Mouse (Mus musculus): ENCODE results near the gene Cstf1.

Cstf1 gene

DNA sequence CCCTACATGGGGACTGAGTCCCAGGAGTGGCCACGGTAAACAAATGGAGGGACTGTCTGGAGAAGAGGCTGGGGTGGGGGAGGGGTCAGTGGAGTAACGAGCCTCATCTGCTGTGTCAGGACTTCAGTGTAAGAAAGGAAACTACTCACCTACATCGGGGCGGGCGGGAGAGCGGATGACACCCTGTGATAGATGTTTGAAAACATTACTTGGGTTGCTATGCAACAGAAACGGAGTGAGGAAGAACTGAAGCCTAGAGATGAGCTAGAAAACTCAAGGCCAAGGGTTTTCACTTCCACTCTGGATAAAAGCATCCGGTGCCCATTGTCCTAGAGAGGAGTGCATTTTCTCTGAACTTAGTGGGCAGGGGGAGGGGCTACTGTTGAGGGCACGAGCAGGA is 29.4 kb downstream of the Cstf1 start:
- H3K9me3 ChIP-seq (ENCODE audit: low read length), result no peaks in the 10 kb centered on the region
- TF ChIP-seq NANOG (IDR thresholded peaks at IDR 0.05; ENCODE audit: borderline replicate concordance, low read length) (no peak), POU5F1 (IDR thresholded peaks at IDR 0.05; ENCODE audit: borderline replicate concordance, low read length) (no peak), CTCF (conservative IDR thresholded peaks at IDR 0.05; ENCODE audit: low read length) (no peak)
- H3K27me3 ChIP-seq (ENCODE audit: insufficient read depth, low read length), result 0 out of 2 replicates have a peak, but pooled peaks cover 2% of the 10 kb centered on the region
- H3K36me3 ChIP-seq (ENCODE audit: insufficient read depth, low read length), result no peaks in the 10 kb centered on the region
- H3K4me3 ChIP-seq (replicated peaks; ENCODE audit: low read length), result 0 out of 2 replicates have a peak overlapping the region, but pooled peaks have one; percentile 7
- H3K4me1 ChIP-seq (replicated peaks; ENCODE audit: low read depth, low read length), result peaks cover 73% of the 10 kb centered on the region

DNA sequence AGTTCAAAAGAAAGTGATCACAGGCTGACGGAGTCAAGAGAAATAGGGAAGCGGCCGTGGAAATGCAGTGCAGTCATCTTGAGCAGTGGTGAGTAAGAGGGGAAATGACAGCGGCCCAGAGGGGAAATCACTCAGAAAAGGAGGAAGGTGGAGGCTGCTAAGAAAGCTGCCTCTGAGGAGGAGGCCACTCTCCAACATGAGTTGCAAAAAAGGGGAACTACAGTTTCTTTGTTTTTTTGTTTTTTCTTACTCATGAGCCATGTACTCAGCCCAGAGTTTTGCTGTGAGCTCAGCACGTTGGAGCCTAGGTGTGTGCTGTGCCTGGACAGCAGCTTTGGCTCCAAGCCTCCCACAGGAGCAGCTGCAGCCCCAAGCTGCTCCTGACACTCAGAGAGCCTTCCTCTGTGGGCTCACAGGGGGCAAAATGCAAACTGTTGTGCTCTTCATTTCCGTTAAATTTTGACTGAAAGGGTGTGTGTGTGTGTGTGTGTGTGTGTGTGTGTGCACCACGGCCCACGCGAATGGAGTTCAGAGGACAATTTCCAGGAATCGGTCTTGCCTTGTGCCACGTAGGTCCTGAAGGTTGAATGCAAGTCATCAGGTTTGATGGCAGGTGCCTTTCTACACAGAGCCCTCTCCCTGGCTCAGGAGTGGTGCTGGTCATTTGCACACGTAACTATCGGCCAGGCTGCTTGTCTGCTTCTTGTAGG is 30.8 kb downstream of the Cstf1 start:
- TF ChIP-seq NANOG (IDR thresholded peaks at IDR 0.05; ENCODE audit: borderline replicate concordance, low read length) (no peak), CTCF (conservative IDR thresholded peaks at IDR 0.05; ENCODE audit: low read length) (no peak), POU5F1 (IDR thresholded peaks at IDR 0.05; ENCODE audit: borderline replicate concordance, low read length) (no peak)
- 0 out of 2 replicates have a peak, but pooled peaks cover 2% of the 10 kb centered on the region for H3K27me3 ChIP-seq (ENCODE audit: insufficient read depth, low read length)
- no peaks in the 10 kb centered on the region for H3K36me3 ChIP-seq (ENCODE audit: insufficient read depth, low read length)
- no peak overlapping the region for H3K4me3 ChIP-seq (replicated peaks; ENCODE audit: low read length)
- H3K9me3 ChIP-seq (ENCODE audit: low read length), result no peaks in the 10 kb centered on the region
- H3K4me1 ChIP-seq (replicated peaks; ENCODE audit: low read depth, low read length), result peaks cover 61% of the 10 kb centered on the region

DNA sequence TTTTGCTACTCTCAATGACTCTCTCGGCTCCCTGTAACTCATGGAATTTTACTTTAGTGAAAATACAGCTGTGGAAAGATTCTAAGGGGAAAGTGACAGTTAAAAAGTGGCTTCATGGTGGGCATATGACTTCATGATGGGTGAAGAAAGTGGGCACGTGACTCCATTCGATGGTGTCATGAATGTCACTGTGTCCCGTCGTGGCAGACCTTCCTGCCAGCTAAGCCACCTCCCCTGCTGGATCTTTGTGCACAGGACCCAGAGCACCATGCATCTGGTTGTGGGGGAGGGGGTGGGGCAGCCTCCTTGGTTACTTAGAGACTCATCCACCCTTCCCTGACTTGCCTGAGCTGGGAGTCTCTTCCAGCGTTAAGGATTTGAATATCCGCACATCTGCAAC is 33.8 kb downstream of the Cstf1 start:
- TF ChIP-seq POU5F1 (IDR thresholded peaks at IDR 0.05; ENCODE audit: borderline replicate concordance, low read length), result no peak
- TF ChIP-seq CTCF (conservative IDR thresholded peaks at IDR 0.05; ENCODE audit: low read length), result no peak
- no peak for TF ChIP-seq NANOG (IDR thresholded peaks at IDR 0.05; ENCODE audit: borderline replicate concordance, low read length)

DNA sequence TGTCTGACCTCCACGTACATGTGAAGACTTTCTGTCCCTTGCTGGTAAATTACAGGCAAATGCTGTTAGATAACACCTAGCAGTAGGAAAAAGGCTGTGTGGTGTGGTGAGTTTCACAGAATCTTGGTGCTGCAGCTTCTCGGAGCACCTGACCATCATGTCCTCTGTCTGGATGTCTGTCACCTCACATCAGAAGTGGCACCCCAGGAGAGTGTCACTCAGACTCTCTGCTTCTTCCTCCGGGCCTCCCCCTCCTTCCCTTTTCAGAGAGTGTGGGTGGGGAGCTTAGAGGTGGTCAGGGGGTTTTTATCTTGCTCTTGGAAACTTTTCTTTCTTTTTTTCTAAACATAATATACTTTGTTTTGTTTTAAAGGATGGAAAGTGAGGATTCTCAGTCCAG is 34.5 kb downstream of the Cstf1 start:
- TF ChIP-seq NANOG (IDR thresholded peaks at IDR 0.05; ENCODE audit: borderline replicate concordance, low read length) (no peak), POU5F1 (IDR thresholded peaks at IDR 0.05; ENCODE audit: borderline replicate concordance, low read length) (no peak), CTCF (conservative IDR thresholded peaks at IDR 0.05; ENCODE audit: low read length) (no peak)
- Histone ChIP-seq H3K9me3 (ENCODE audit: low read length) (no peaks in the 10 kb centered on the region), H3K27me3 (ENCODE audit: insufficient read depth, low read length) (0 out of 2 replicates have a peak, but pooled peaks cover 2% of the 10 kb centered on the region), H3K36me3 (ENCODE audit: insufficient read depth, low read length) (no peaks in the 10 kb centered on the region), H3K4me3 (replicated peaks; ENCODE audit: low read length) (no peak overlapping the region), H3K4me1 (replicated peaks; ENCODE audit: low read depth, low read length) (peaks cover 32% of the 10 kb centered on the region)

More for the DNA sequence above, 33.8 kb downstream of the Cstf1 start:
- H3K36me3 ChIP-seq (ENCODE audit: insufficient read depth, low read length), result no peaks in the 10 kb centered on the region
- 0 out of 2 replicates have a peak, but pooled peaks cover 2% of the 10 kb centered on the region for H3K27me3 ChIP-seq (ENCODE audit: insufficient read depth, low read length)
- H3K9me3 ChIP-seq (ENCODE audit: low read length), result no peaks in the 10 kb centered on the region
- no peak overlapping the region for H3K4me3 ChIP-seq (replicated peaks; ENCODE audit: low read length)
- H3K4me1 ChIP-seq (replicated peaks; ENCODE audit: low read depth, low read length), result peaks cover 40% of the 10 kb centered on the region

DNA sequence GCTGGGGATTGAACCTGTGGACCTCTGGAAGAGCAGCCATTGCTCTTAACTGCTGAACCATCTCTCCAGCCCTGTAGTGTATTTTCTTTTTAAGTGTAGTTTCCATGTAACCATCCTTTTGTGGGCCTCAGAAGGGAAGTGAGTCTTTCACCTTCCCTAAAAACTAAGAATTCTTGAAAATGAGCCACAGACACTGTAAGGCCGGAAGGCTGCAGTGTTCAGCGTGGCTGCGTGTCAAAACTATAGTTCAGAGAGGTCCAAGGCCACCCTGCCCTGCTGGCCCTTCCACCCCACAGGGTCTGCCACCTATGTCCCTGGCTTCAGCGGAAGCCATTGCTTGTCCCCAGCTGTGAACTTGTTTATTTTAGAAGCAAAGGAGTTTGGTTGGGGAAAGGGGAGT is 35.7 kb downstream of the Cstf1 start:
- peaks cover 27% of the 10 kb centered on the region for H3K4me1 ChIP-seq (replicated peaks; ENCODE audit: low read depth, low read length)
- TF ChIP-seq POU5F1 (IDR thresholded peaks at IDR 0.05; ENCODE audit: borderline replicate concordance, low read length) (no peak), NANOG (IDR thresholded peaks at IDR 0.05; ENCODE audit: borderline replicate concordance, low read length) (no peak), CTCF (conservative IDR thresholded peaks at IDR 0.05; ENCODE audit: low read length) (no peak)
- no peak overlapping the region for H3K4me3 ChIP-seq (replicated peaks; ENCODE audit: low read length)
- H3K36me3 ChIP-seq (ENCODE audit: insufficient read depth, low read length), result no peaks in the 10 kb centered on the region
- 0 out of 2 replicates have a peak, but pooled peaks cover 2% of the 10 kb centered on the region for H3K27me3 ChIP-seq (ENCODE audit: insufficient read depth, low read length)
- H3K9me3 ChIP-seq (ENCODE audit: low read length), result no peaks in the 10 kb centered on the region

DNA sequence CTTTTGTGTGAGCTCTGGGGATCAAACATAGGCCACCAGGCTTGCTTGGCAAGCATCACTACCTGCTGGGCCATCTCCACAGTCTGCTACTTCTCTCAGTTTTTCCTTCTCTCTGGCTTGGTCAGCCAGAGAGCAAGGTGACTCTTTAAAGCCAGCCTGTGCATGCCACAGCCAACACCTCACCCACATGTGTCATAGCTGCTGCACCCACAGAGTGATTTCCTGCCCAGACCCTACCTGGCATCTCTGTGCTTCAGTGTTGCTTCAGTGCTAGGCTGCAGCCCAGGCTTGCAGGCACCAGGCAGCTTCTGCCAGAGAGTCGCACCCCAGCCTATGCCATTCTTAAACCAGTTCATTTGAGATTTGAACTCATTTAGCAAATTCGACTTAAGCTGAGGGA is 37.0 kb downstream of the Cstf1 start:
- TF ChIP-seq NANOG (IDR thresholded peaks at IDR 0.05; ENCODE audit: borderline replicate concordance, low read length), result no peak
- no peak for TF ChIP-seq POU5F1 (IDR thresholded peaks at IDR 0.05; ENCODE audit: borderline replicate concordance, low read length)
- TF ChIP-seq CTCF (conservative IDR thresholded peaks at IDR 0.05; ENCODE audit: low read length), result no peak
- no peak overlapping the region for H3K4me3 ChIP-seq (replicated peaks; ENCODE audit: low read length)
- H3K9me3 ChIP-seq (ENCODE audit: low read length), result no peaks in the 10 kb centered on the region
- H3K36me3 ChIP-seq (ENCODE audit: insufficient read depth, low read length), result no peaks in the 10 kb centered on the region
- H3K4me1 ChIP-seq (replicated peaks; ENCODE audit: low read depth, low read length), result peaks cover 33% of the 10 kb centered on the region
- 0 out of 2 replicates have a peak, but pooled peaks cover 2% of the 10 kb centered on the region for H3K27me3 ChIP-seq (ENCODE audit: insufficient read depth, low read length)

DNA sequence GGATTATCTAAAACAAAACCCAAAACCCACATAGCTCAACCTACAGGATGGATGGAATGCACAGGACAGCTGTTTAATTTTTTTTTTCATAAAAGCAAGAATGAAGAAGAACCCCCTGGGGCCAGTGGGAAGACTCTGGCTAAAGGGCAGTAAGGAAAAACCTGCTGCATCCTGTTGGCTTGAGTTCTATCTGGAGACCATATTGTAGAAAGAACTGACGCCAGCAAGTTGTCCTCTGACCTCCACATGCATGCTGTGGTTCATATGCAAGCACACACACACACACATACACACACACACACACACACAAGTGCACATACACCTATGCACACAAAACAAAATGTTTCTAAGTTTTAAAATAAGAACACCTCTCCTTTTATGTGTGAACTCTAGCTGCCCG is 40.2 kb downstream of the Cstf1 start:
- TF ChIP-seq NANOG (IDR thresholded peaks at IDR 0.05; ENCODE audit: borderline replicate concordance, low read length) (no peak), CTCF (conservative IDR thresholded peaks at IDR 0.05; ENCODE audit: low read length) (no peak), POU5F1 (IDR thresholded peaks at IDR 0.05; ENCODE audit: borderline replicate concordance, low read length) (no peak)

DNA sequence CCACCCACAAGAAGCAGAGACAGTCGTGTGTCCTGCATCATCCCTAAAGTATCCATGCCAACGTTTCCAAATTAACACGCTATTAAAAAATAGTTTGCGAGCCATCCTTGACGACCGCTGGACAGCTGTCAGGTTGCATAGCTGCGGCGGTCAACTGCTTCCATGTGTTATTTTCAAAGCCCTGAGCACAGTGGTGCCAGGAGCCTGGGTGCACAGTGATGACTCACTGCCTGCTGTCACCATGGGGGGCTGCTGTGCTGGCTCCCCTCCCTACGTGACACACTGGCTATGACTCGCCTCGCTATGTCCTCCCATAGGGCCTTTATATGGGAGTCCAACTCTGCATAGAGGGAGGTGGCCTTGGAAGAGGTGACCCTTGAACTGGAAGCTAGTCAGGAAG is 40.6 kb downstream of the Cstf1 start:
- Histone ChIP-seq H3K4me3 (replicated peaks; ENCODE audit: low read length) (no peak overlapping the region), H3K36me3 (ENCODE audit: insufficient read depth, low read length) (0 out of 2 replicates have a peak, but pooled peaks cover 2% of the 10 kb centered on the region), H3K27me3 (ENCODE audit: insufficient read depth, low read length) (no peaks in the 10 kb centered on the region), H3K9me3 (ENCODE audit: low read length) (no peaks in the 10 kb centered on the region), H3K4me1 (replicated peaks; ENCODE audit: low read depth, low read length) (peaks cover 34% of the 10 kb centered on the region)
- no peak for TF ChIP-seq CTCF (conservative IDR thresholded peaks at IDR 0.05; ENCODE audit: low read length)
- no peak for TF ChIP-seq POU5F1 (IDR thresholded peaks at IDR 0.05; ENCODE audit: borderline replicate concordance, low read length)
- no peak for TF ChIP-seq NANOG (IDR thresholded peaks at IDR 0.05; ENCODE audit: borderline replicate concordance, low read length)

More for the DNA sequence above, 40.2 kb downstream of the Cstf1 start:
- no peaks in the 10 kb centered on the region for H3K9me3 ChIP-seq (ENCODE audit: low read length)
- H3K4me3 ChIP-seq (replicated peaks; ENCODE audit: low read length), result no peak overlapping the region
- H3K27me3 ChIP-seq (ENCODE audit: insufficient read depth, low read length), result no peaks in the 10 kb centered on the region
- H3K4me1 ChIP-seq (replicated peaks; ENCODE audit: low read depth, low read length), result peaks cover 30% of the 10 kb centered on the region
- H3K36me3 ChIP-seq (ENCODE audit: insufficient read depth, low read length), result no peaks in the 10 kb centered on the region

All from E14TG2a.4 (cell line).